Mouse (Mus musculus): Measurements from ENCODE around the gene Lsr. TPM values are rescaled to one million over a fixed set of nuclear protein-coding genes. Genes with fewer than 3 reads are reported as not detected.
A peak's percentile ranks its signal among the peaks of the same experiment; 100 is the strongest.

The Lsr gene
- polyA plus RNA-seq, 1 experiment from 2014 or later, result 26.1 TPM

- Histone ChIP-seq H3K9ac (no peak overlapping the region), H3K27ac (no peak overlapping the region), H3K4me1 (no peaks in the 10 kb centered on the region), H3K4me2 (no peak overlapping the region), H3K9me3 (no peaks in the 10 kb centered on the region), H3K4me3 (no peak overlapping the region), H3K27me3 (no peaks in the 10 kb centered on the region), H3K36me3 (no peaks in the 10 kb centered on the region)
- 82% methylated on average over 9 of the region's 9 CpGs for WGBS
- ATAC-seq (ENCODE audit: insufficient number of reproducible peaks, insufficient read depth, low FRiP score, low TSS enrichment, low read depth), result no peak
Measured at GRCm38 (mm10) chr7:30985357-30985756, 12.1 kb upstream of the Lsr start.

GRCm38 (mm10) chr7:30981703-30982102, 8.4 kb upstream of the Lsr start:
- no peak for ATAC-seq (ENCODE audit: insufficient number of reproducible peaks, insufficient read depth, low FRiP score, low TSS enrichment, low read depth)
- no peaks in the 10 kb centered on the region for H3K9me3 ChIP-seq
- no peaks in the 10 kb centered on the region for H3K27me3 ChIP-seq
- no peaks in the 10 kb centered on the region for H3K36me3 ChIP-seq
- 87% methylated on average over 4 of the region's 4 CpGs for WGBS
- H3K9ac ChIP-seq, result no peak overlapping the region
- no peak overlapping the region for H3K4me2 ChIP-seq
- no peaks in the 10 kb centered on the region for H3K4me1 ChIP-seq
- no peak overlapping the region for H3K27ac ChIP-seq
- no peak overlapping the region for H3K4me3 ChIP-seq

GRCm38 (mm10) chr7:30973501-30974289, 431 bp upstream of the Lsr start, which contains the start of gene Fam187b:
Fam187b (plus strand) TSS chr7:30973790.
- peak; percentile 87 for ATAC-seq (ENCODE audit: insufficient number of reproducible peaks, insufficient read depth, low FRiP score, low TSS enrichment, low read depth)
- peak within 1 kb of the TSS; percentile 70 for H3K9ac ChIP-seq
- peaks cover 27% of the 10 kb centered on the region for H3K27me3 ChIP-seq
- peak within 1 kb of the TSS; percentile 44 for H3K4me3 ChIP-seq
- peak within 1 kb of the TSS; percentile 69 for H3K27ac ChIP-seq
- H3K9me3 ChIP-seq, result no peaks in the 10 kb centered on the region
- peaks cover 8% of the 10 kb centered on the region; the same call in 1 of the 2 replicates for H3K4me1 ChIP-seq
- peak within 1 kb of the TSS; percentile 62 for H3K4me2 ChIP-seq
- WGBS, result under 1% methylated on average over 37 of the region's 37 CpGs
- H3K36me3 ChIP-seq, result no peaks in the 10 kb centered on the region

GRCm38 (mm10) chr7:30972426-30973250, 626 bp downstream of the Lsr start:
- Histone ChIP-seq H3K36me3 (no peaks in the 10 kb centered on the region), H3K4me3 (peak overlapping the region; percentile 44), H3K4me2 (peak overlapping the region; percentile 62), H3K9ac (peak overlapping the region; percentile 70), H3K27ac (0 out of 2 replicates have a peak overlapping the region, but pooled peaks have one; percentile 22), H3K4me1 (peaks cover 8% of the 10 kb centered on the region; the same call in 1 of the 2 replicates), H3K27me3 (peaks cover 27% of the 10 kb centered on the region), H3K9me3 (no peaks in the 10 kb centered on the region)
- WGBS, result 3% methylated on average over 41 of the region's 41 CpGs
- ATAC-seq (ENCODE audit: insufficient number of reproducible peaks, insufficient read depth, low FRiP score, low TSS enrichment, low read depth), result peak; percentile 5; the same call in 1 of the 2 replicates

GRCm38 (mm10) chr7:30971901-30972300, 1.4 kb downstream of the Lsr start:
- Histone ChIP-seq H3K9ac (no peak overlapping the region), H3K4me2 (peak overlapping the region; percentile 62), H3K4me3 (peak overlapping the region; percentile 44), H3K36me3 (no peaks in the 10 kb centered on the region), H3K27me3 (peaks cover 27% of the 10 kb centered on the region), H3K9me3 (no peaks in the 10 kb centered on the region), H3K27ac (no peak overlapping the region), H3K4me1 (peaks cover 8% of the 10 kb centered on the region; the same call in 1 of the 2 replicates)
- WGBS, result 89% methylated on average over 15 of the region's 15 CpGs
- ATAC-seq (ENCODE audit: insufficient number of reproducible peaks, insufficient read depth, low FRiP score, low TSS enrichment, low read depth), result no peak

- no peak overlapping the region for H3K9ac ChIP-seq
- H3K9me3 ChIP-seq, result no peaks in the 10 kb centered on the region
- H3K4me1 ChIP-seq, result peaks cover 8% of the 10 kb centered on the region; the same call in 1 of the 2 replicates
- no peak overlapping the region for H3K27ac ChIP-seq
- H3K36me3 ChIP-seq, result no peaks in the 10 kb centered on the region
- H3K4me3 ChIP-seq, result no peak overlapping the region
- peaks cover 27% of the 10 kb centered on the region for H3K27me3 ChIP-seq
- 81% methylated on average over 4 of the region's 4 CpGs for WGBS
- no peak overlapping the region for H3K4me2 ChIP-seq
- no peak for ATAC-seq (ENCODE audit: insufficient number of reproducible peaks, insufficient read depth, low FRiP score, low TSS enrichment, low read depth)
Measured at GRCm38 (mm10) chr7:30969174-30969573, 4.1 kb downstream of the Lsr start.

GRCm38 (mm10) chr7:30968611-30969010, 4.7 kb downstream of the Lsr start:
- no peak overlapping the region for H3K4me2 ChIP-seq
- WGBS, result 92% methylated on average over 8 of the region's 8 CpGs
- ATAC-seq (ENCODE audit: insufficient number of reproducible peaks, insufficient read depth, low FRiP score, low TSS enrichment, low read depth), result no peak
- H3K4me1 ChIP-seq, result peaks cover 7% of the 10 kb centered on the region; the same call in 1 of the 2 replicates
- peaks cover 23% of the 10 kb centered on the region for H3K27me3 ChIP-seq
- H3K9me3 ChIP-seq, result no peaks in the 10 kb centered on the region
- H3K4me3 ChIP-seq, result no peak overlapping the region
- H3K27ac ChIP-seq, result no peak overlapping the region
- H3K36me3 ChIP-seq, result no peaks in the 10 kb centered on the region
- no peak overlapping the region for H3K9ac ChIP-seq

GRCm38 (mm10) chr7:30966657-30967056, 6.6 kb downstream of the Lsr start:
- Histone ChIP-seq H3K4me2 (no peak overlapping the region), H3K36me3 (no peaks in the 10 kb centered on the region), H3K4me3 (no peak overlapping the region), H3K9ac (no peak overlapping the region), H3K4me1 (no peaks in the 10 kb centered on the region), H3K9me3 (no peaks in the 10 kb centered on the region), H3K27me3 (peaks cover 3% of the 10 kb centered on the region), H3K27ac (no peak overlapping the region)
- 57% methylated on average over 3 of the region's 3 CpGs for WGBS
- ATAC-seq (ENCODE audit: insufficient number of reproducible peaks, insufficient read depth, low FRiP score, low TSS enrichment, low read depth), result no peak

- H3K36me3 ChIP-seq, result no peaks in the 10 kb centered on the region; the same call in 1 of the 2 replicates
- H3K27ac ChIP-seq, result no peak overlapping the region
- no peak overlapping the region for H3K9ac ChIP-seq
- no peak overlapping the region for H3K4me3 ChIP-seq
- H3K4me1 ChIP-seq, result no peaks in the 10 kb centered on the region
- no peak overlapping the region for H3K4me2 ChIP-seq
- 85% methylated on average over 14 of the region's 14 CpGs for WGBS
- no peak for ATAC-seq (ENCODE audit: insufficient number of reproducible peaks, insufficient read depth, low FRiP score, low TSS enrichment, low read depth)
- no peaks in the 10 kb centered on the region for H3K9me3 ChIP-seq
- H3K27me3 ChIP-seq, result no peaks in the 10 kb centered on the region
Measured at GRCm38 (mm10) chr7:30965677-30966076, 7.6 kb downstream of the Lsr start.

GRCm38 (mm10) chr7:30964366-30964765, 8.9 kb downstream of the Lsr start:
- no peaks in the 10 kb centered on the region for H3K4me1 ChIP-seq
- H3K27ac ChIP-seq, result no peak overlapping the region
- 87% methylated on average over 7 of the region's 7 CpGs for WGBS
- H3K36me3 ChIP-seq, result peaks cover 2% of the 10 kb centered on the region; the same call in 1 of the 2 replicates
- no peak overlapping the region for H3K4me3 ChIP-seq
- no peak overlapping the region for H3K4me2 ChIP-seq
- no peaks in the 10 kb centered on the region for H3K9me3 ChIP-seq
- no peaks in the 10 kb centered on the region for H3K27me3 ChIP-seq
- H3K9ac ChIP-seq, result no peak overlapping the region
- no peak for ATAC-seq (ENCODE audit: insufficient number of reproducible peaks, insufficient read depth, low FRiP score, low TSS enrichment, low read depth)

GRCm38 (mm10) chr7:30962862-30963261, 10.4 kb downstream of the Lsr start:
- WGBS, result 89% methylated on average over 5 of the region's 5 CpGs
- Histone ChIP-seq H3K4me1 (peaks cover 12% of the 10 kb centered on the region), H3K4me2 (no peak overlapping the region), H3K4me3 (no peak overlapping the region), H3K27ac (no peak overlapping the region), H3K36me3 (peaks cover 14% of the 10 kb centered on the region), H3K9me3 (no peaks in the 10 kb centered on the region), H3K9ac (no peak overlapping the region), H3K27me3 (no peaks in the 10 kb centered on the region)
- ATAC-seq (ENCODE audit: insufficient number of reproducible peaks, insufficient read depth, low FRiP score, low TSS enrichment, low read depth), result no peak

Data from embryonic facial prominence, embryonic 13.5 days (tissue).